Mouse (Mus musculus): ENCODE results near the gene Erbb4. TPM values are rescaled to one million over a fixed set of nuclear protein-coding genes. Genes with fewer than 3 reads are reported as not detected.

Gene Erbb4
- total RNA-seq (2021): under 1 TPM; 0.13 to 0.67 TPM
- long read RNA-seq, experiment 1: 0 reads
- long read RNA-seq, experiment 2: 0 reads

- no peak for DNase-seq
Observed at GRCm38 (mm10) chr1:69107485-69108158, at the start of gene Erbb4. TSS of gene Erbb4 (minus strand) at chr1:69108059.

DNA sequence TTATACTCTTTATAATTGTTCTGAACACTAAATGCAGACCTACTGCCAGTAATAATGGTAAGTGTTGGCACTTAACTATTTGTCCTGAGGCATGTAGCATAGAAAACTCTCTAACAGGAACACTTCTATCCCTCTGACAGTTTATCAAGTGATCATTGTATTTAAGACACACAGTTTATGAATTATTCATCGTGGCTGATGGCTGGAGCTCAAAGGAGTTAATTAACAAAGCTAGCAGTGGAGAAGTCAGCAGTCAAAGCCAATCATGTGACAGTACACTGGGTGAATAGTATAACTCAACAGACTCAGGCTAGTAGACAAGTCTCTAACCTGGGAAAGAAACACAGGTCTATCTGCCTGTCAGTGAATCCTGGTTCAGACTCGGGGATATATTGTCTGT, 49.5 kb upstream of the Erbb4 start:
- DNase-seq: no peak

DNA sequence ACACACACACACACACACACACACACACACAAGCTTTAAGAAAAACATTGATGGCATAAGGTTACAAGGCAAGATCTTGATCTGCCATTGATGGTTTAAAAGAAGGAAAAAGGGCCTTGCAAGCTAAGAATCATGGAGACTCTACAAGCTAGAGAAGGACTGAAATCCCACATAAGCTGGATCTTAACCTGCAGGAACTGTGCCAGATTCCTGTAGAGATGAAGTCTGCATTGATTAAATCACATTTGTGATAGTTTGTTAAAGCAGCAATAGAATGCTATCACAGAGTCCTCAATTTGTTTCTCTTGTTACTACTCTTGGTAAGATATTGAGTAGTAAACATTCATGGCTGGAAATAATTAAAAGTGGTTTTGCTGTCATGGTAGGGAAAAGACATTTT, 33.5 kb upstream of the Erbb4 start:
- DNase-seq: no peak

GRCm38 (mm10) chr1:69139519-69139868, 31.6 kb upstream of the Erbb4 start:
- DNase-seq: no peak

- DNase-seq: no peak
Observed at GRCm38 (mm10) chr1:69138856-69139518, 31.1 kb upstream of the Erbb4 start.

GRCm38 (mm10) chr1:69124147-69124848, 16.4 kb upstream of the Erbb4 start:
- DNase-seq: no peak

DNA sequence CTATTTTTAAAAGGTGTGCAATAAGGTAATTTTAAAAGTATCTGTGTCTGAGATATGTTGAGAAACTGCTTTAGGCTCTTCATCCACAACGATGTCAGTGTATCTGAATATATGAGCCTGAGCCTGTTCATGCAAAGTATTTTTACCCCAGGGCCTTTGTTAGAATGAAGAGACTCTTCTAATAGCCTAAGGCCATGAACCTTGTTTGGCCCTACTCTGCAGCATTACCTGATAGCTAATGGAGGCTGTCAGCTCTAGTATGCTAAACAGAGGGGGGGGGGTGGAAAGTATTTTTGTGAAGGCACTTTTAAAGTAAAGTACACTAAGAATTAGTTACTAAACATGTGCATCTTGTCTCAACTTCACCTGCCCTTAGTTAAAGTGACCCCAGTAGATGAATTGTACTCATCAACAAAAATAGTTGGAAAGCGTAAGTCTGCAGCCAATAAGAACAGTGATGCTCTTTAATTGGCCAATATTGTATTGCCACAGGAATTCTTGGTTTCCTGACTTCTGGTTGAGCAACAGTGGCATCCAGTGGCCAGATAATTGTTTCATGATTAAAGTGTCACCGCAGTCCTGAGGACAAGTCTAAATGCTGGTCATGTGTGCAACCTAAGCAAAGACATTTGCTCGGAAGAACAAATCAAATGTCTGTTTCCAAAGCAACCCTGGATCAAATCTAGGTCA, 10.5 kb upstream of the Erbb4 start:
- no peak for DNase-seq

DNA sequence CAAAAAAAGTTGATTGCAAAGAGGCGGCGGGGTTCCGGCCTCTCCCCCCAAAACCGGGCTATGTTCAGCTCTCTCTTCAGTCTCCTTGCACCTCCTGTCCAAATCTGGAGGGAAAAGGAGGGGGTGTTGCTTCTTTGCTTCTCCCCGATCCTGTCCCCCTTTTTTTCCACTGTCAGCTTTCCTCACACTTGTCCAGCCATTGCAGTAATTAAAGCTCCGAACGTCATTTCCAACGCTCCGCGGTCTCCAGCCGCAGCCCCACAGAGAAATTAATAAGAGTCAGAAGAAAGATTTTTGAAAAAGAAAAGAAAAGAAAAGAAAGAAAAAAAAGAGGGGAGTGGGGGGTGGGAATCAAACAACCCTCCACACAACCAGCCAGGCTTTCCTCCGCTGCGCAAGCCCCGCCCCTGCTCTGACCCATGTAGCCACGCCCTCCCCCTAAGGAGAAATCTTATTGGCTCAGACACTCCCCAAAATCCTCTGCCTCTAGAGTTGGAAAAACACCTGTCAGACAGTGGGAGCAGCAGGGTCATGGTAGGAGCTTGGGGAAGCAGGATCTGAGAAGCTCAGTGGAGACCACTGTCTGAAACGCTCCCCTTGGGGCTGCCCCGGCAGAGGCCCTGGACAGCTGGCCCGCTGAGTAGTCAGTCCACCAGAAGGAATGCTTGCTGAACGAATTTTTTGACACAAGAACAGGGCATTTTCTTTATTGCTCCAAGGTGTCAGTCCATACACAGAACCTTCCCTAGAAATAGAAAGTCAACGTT, 483 bp upstream of the Erbb4 start:
- DNase-seq: no peak

DNA sequence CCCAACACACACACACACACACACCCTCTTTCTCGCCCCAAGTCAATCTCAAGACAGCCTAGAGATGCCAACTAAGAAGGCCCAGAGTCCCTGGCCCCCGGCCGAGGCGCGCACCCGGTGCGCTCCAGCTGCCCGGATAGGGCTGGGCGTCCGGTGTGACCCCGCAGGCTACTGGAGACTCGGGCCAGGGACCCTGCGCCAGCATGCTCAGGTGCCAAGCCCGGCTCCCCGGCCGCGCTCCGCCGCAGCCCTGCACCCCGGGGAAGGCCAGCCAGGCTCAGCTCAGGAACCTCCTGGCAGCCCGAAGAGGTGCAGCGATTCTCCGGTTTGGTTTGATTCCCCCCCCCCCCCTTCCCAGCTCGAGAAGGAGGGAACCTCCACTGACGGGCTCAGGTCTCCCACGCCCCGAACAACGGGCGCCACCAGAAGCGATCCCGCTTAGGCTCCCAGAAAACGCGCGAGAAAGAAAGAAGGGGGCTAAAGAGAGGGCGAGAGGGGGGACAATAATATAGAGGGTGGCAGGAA, 860 bp downstream of the Erbb4 start:
- DNase-seq: no peak

GRCm38 (mm10) chr1:69106322-69106761, 1.5 kb downstream of the Erbb4 start:
- DNase-seq: no peak

- DNase-seq: no peak
Observed at GRCm38 (mm10) chr1:69105493-69106321, 2.2 kb downstream of the Erbb4 start.

- no peak for DNase-seq
Observed at GRCm38 (mm10) chr1:69105096-69105492, 2.8 kb downstream of the Erbb4 start.

DNA sequence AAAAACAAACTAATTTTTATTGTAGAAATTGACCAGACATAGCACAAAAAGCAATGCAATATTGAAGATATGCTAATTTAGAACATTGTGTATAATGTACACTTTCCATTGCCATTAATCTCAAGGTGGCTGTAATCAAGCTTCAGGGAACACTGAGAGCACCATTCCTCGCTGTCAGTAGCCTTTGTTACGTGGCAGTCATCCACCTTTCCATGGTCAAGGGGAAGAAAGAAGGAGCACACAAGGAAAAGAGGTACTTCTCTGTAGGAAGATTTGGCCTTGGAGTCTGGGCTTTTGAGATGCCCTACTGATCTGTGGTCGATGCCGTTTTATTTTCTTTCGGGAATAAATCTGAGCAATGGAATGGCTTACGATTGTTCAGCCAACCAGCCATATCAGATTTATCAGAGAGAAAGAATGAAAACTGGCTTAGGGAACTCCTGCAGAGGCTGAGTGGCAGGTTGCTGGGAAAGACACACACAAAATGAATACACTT, 4.6 kb downstream of the Erbb4 start:
- no peak for DNase-seq

GRCm38 (mm10) chr1:69101670-69102069, 6.2 kb downstream of the Erbb4 start:
- DNase-seq: no peak

DNA sequence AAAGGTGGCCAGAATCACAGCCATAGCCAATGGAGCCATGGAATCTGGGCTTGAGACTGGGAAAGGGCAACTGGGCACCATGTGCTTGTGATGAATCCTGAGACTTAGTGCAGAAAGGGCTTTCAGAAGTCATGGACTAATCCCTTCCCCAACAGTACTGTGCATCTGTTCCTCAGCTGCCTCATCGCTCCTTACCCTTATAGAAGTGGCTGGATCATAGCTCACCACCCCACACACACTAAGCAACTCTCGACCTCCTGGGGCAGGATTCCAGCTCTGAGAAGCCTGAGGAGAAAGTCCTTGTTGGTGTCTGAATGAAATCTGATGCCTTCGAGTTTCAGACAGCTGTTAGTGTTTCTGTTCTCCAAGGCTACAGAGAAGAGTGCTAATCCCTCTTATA, 14.8 kb downstream of the Erbb4 start:
- no peak for DNase-seq

GRCm38 (mm10) chr1:69089331-69089730, 18.5 kb downstream of the Erbb4 start:
- DNase-seq: no peak

GRCm38 (mm10) chr1:69085753-69086152, 22.1 kb downstream of the Erbb4 start:
- DNase-seq: no peak

- no peak for DNase-seq
Observed at GRCm38 (mm10) chr1:69048918-69049317, 58.9 kb downstream of the Erbb4 start.

DNA sequence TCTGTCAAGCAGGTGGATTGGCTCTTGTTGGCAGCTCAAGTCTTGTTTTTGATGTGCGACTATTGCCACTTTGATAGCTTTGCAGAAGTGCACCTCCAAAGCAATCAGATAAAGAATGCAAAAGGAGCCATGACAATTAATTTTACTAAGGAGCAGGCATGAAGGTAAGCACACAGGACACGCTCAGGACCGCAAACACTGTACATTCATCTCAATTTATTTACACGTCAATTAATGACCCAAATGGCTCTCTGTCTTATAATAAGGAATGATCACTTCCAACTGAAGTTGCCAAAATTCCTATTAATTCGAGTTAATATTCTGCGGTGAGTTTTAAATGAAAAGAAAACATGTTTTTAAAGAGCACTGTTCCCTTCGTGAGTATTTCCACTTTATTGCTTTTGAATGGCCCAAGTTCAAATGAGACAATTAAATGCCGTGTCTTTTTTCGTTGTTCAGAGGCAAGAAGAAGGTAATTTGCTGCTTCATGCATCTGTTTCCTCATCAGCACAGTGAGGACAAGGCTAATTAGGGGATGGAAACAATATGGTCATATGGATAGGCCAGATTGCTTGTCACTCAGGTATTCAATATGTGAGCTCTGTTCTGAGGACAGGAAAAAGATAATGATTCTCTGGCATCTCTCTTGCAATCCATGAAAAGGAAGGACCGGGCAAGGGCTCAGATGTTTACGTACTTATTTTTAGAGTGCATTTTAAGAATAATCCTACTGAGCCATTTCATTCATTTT, 61.5 kb downstream of the Erbb4 start:
- DNase-seq: no peak

GRCm38 (mm10) chr1:69027816-69028215, 80.0 kb downstream of the Erbb4 start:
- DNase-seq: no peak
